Mouse (Mus musculus): ENCODE data around the gene H2-Q6.
"Not testable (repeated sequence)": the region's sequence is repeated elsewhere in the genome, so short reads cannot be mapped to it uniquely, and the experiment has no call there.

Gene H2-Q6

DNA sequence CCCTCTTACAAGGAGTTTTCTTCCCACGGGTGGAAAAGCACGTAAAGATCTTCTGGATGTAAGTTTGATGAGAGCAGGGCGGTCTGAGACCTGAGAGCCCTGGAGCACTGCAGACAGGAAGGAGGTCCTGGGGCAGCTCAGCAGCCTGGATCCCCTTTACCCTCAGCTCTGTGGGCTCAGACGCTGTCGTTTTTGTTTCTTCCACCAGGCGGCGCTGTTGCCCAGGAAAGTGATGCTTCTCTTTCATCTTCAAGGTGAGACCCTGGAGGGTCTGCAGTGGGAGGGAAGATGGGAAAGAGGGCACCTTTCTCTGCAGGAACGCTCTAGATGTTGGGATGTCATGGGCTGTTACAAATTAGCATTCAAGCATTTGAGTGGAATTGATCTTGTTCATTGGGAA, 10.2 kb downstream of the H2-Q6 start:
- DNase-seq (ENCODE audit: low read depth): not testable (repeated sequence)

DNA sequence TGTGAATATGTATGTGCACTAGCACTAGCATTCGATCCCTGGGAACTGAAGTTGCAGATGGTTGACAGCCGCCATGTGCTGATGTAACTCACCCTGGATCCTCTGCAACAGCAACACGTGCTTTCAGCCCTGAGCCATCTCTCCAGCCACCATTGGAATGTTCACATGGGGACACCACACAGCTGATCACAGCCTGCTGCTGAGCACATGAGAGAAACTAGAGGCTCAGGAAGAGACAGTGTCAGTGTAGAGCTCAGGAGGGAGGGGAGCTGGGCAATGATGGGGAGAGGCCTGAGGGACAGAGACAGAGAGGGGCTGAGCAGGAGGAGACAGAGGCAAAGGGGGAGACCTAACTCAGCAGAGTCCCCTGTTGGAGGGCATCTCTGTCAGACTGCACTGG, 10.9 kb downstream of the H2-Q6 start:
- DNase-seq (ENCODE audit: low read depth): not testable (repeated sequence)

DNA sequence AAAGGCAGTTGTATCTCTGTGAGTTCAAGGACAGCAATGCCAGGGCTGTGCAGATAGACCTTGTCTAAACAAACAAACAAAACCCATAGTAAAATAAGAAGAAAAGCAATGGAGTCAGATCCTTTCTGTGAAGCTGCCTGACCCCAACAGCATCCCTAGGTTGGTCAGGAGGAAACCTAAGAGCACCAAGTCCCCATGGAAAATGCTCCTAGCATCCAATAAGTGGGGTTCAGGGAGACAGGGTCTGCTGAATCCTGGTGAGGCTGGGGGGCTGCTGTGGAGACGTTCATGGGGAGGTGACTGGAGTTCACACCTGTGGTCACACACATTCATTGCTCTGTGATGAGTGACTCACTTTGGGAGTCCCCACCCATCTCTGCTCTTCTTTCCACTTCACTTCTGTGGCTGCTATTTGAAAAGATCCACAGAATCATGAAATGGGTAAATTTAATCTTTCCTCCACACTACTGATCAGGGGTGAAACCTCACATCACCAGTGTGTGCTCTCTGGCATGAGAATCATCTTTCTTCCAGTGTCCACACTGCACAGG, 12.8 kb downstream of the H2-Q6 start:
- not testable (repeated sequence) for DNase-seq (ENCODE audit: low read depth)

DNA sequence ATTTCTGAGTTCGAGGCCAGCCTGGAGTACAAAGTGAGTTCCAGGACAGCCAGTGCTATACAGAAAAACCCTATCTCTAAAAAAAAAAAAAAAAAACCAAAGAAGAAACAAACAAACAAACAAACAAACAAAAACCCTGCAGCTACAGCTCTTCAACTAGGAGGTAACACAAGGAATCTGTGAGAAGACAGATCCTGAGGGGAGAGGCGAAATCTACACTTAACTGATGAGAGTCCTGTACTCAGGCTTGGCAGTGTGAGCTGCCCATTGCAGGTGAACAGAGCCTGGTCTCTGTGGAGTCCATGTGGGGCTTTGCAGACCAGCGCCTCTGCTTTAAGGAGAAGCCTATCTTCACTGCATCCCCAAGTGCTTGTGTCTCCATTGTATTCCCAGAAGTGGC, 13.7 kb downstream of the H2-Q6 start:
- not testable (repeated sequence) for DNase-seq (ENCODE audit: low read depth)

DNA sequence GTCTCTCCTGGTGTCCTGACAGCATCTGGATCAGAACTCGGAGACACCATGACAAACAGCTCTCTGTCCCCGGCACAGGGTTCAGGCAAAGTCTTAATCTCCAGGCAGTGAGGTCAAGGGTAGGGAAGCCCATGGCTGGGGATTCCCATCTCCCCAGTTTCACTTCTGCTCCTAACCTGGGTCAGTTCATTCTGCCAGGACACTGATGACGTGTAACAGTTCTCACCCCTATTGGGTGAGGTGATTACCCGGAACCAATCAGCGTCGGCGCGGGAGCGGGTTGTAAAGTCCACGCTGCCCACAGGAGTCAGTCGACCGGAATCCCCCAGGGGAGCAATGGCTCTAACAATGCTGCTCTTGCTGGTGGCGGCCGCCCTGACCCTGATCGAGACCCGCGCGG, 14.2 kb downstream of the H2-Q6 start, which contains the start of gene H2-Q7:
Gene H2-Q7 (plus strand): TSS at position 271 of the 400 bp plus-strand sequence.
- not testable (repeated sequence) for DNase-seq (ENCODE audit: low read depth)

DNA sequence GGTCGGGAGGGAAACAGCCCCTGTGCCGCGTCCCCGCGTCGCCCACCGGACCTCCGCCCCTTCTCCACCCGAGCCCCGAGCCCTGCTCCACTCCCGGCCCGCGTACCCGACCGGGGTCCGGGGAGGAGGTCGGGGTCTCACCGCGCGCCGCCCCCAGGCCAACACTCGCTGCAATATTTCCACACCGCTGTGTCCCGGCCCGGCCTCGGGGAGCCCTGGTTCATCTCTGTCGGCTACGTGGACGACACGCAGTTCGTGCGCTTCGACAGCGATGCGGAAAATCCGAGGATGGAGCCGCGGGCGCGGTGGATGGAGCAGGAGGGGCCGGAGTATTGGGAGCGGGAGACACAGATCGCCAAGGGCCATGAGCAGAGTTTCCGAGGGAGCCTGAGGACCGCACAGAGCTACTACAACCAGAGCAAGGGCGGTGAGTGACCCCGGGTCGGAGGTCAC, 14.7 kb downstream of the H2-Q6 start:
- DNase-seq (ENCODE audit: low read depth): not testable (repeated sequence)

DNA sequence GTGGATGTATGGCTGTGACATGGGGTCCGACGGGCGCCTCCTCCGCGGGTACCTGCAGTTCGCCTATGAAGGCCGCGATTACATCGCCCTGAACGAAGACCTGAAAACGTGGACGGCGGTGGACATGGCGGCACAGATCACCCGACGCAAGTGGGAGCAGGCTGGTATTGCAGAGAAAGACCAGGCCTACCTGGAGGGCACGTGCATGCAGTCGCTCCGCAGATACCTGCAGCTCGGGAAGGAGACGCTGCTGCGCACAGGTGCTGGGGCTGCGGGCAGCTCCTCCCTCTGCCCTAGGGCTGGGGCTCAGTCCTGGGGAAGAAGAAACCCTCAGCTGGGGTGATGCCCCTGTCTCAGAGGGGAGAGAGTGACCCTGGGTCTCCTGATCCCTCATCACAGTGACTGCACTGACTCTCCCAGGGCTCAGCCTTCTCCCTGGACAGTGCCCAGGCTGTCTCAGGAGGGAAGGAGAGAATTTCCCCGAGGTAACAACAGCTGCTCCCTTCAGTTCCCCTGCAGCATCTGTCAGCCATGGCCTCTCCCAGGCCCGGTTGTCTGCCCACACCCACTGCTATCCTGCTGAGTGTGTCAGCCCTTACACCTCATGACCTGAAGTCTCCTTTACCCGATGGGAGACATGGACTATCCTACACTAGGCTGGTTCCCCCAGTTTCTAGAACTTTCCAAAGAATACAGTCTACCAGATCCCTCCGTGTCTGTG, 15.4 kb downstream of the H2-Q6 start:
- not testable (repeated sequence) for DNase-seq (ENCODE audit: low read depth)

DNA sequence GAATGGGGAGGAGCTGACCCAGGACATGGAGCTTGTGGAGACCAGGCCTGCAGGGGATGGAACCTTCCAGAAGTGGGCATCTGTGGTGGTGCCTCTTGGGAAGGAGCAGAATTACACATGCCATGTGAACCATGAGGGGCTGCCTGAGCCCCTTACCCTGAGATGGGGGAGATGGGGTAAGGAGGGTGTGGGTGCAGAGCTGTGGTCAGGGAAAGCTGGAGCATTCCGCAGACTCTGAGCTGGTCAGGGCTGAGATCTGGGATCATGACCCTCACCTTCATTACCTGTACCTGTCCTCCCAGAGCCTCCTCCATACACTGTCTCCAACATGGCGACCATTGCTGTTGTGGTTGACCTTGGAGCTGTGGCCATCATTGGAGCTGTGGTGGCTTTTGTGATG, 17.7 kb downstream of the H2-Q6 start:
- not testable (repeated sequence) for DNase-seq (ENCODE audit: low read depth)

DNA sequence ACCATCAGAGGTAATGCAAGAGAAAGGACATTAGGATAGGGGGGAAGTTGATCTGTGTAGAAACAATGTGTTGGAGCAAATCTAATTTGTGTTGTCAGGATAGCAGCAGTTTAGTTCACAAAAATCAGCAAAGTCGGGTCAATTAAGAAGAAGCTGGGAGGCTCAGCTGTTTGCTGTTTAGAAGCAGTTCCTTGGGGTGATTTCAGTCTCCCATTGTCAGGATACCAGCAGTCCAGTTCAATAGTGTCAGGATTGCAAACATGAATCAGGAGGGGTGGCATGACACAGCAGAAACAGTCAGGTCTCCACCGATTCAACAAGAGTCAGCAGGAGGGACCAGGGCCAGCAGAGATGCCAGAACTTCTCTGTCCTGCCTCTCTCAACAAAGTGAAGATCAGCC, 19.9 kb downstream of the H2-Q6 start:
- DNase-seq (ENCODE audit: low read depth): not testable (repeated sequence)

DNA sequence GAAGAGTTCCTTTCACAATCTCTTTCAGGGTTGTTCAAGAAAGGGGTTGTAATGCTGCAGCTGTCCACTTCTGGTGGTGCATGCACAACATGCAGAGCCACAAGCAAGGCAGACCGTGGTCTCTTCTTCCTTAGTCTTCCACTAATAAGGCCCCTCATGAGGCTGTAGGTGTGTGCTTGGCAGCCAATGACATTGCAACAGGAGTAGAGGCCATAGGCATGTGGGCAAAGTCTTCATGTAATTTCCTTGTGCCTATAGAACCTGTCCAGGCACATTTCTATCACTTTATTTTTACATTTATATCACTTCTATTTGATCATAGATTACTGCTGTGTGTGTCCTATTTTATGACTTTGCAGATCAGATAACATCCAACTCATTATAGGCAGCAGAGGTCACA, 33.6 kb downstream of the H2-Q6 start:
- not testable (repeated sequence) for DNase-seq (ENCODE audit: low read depth)

DNA sequence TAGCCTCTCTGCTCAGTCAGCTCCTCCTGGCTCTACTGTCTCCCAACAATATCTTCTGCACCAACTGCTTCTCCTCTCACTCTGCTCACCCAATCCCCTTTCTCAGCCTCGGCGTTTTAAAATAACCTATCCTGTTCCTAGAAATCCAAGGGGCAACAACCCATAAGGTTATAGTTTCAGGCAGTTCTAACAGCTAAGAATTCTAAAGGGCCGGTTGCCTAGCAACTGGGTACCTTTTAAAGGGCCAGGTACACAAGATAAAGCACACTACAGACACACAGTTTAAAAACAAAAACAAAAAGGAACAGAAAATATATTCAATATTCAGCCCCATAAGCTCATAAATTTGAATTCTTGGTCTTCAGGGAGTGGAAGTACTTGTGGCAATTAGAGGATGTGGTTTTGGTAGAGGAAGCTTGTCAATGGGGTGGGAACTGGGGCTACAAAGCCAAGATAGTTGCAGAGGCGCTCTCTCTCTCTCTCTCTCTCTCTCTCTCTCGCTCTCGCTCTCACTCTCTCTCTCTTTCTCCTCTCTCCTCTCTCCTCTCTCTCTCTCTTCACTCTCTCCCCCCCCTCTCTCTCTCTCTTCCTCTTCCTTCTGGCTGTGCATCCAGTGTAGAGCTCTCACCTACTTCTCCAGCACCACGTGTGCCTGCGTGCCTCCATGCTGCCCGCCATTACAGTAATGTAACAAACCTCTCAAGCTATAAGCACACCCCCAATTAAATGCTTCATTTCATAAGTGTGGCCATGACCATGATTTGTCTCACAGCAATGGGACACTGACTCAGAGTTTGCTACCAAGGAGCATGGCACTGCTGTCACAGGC, 36.1 kb downstream of the H2-Q6 start:
- not testable (repeated sequence) for DNase-seq (ENCODE audit: low read depth)

DNA sequence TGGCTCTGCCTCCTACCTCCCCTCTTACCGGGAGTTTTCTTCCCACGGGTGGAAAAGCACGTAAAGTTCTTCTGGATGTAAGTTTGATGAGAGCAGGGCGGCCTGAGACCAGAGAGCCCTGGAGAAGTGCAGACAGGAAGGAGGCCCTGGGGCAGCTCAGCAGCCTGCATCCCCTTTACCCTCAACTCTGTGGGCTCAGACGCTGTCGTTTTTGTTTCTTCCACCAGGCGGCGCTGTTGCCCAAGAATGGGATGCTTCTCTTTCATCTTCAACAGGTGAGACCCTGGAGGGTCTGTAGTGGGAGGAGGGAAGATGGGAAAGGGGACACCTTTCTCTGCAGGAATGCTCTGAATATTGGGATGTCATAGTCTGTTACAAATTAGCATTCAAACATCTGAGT, 41.0 kb downstream of the H2-Q6 start:
- DNase-seq (ENCODE audit: low read depth): not testable (repeated sequence)

DNA sequence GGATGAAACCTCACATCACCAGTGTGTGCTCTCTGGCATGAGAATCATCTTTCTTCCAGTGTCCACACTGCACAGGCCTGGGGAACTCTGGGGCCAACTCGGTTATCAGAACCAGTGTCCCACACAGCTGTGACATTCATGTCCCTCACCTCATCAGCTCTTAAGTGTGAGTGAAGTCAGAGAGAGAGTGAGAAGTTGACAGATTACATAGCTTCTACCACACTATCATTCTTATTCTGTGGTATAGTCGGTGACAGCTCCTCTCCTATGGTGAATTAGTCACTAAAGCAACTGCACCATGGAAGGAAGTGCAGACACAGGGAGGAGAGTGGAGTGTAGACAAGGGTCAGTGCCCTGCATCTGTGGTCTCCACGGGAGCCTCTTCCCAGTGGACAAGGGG, 44.3 kb downstream of the H2-Q6 start:
- not testable (repeated sequence) for DNase-seq (ENCODE audit: low read depth)

DNA sequence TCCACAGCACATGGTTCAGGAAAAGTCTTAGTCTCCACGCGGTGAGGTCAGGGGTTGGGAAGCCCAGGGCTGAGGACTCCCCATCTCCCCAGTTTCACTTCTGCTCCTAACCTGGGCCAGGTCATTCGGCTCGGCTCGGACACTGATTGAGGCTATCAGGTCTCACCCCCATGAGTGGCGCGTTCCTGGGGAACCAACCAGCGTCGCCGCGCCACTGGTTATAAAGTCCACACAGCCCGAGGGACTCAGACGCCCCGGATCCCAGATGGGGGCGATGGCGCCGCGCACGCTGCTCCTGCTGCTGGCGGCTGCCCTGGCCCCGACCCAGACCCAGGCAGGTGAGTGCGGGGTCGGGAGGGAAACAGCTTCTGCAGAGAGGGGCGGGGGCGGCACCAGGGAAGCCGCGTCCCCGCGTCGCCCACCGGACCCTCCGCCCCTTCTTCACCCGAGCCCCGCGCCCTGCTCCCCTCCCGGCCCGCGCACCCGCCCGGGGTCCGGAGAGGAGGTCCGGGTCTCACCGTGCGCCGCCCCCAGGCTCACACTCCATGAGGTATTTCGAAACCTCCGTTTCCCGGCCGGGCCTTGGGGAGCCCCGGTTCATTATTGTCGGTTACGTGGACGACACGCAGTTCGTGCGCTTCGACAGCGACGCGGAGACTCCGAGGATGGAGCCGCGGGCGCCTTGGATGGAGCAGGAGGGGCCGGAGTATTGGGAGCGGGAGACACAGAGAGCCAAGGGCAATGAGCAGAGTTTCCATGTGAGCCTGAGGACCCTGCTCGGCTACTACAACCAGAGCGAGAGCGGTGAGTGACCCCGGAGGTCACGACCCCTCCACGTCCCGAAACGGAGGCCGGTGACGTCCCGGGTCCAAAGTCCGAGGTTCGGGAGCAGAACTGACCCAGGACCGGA, 45.4 kb downstream of the H2-Q6 start, which contains the start of gene H2-Q10:
Gene H2-Q10 (plus strand): TSS at position 248 of the 910 bp plus-strand sequence.
- DNase-seq (ENCODE audit: low read depth): no peak

All from fibroblast of lung, adult 2 months (primary cell).